Mouse (Mus musculus) brain, embryonic 14.5 days (tissue): Measurements from ENCODE around the gene Gm5148.

Source experiments
- CTCF ChIP-seq: fragments of 200-500 bp; IDR thresholded peaks from 2 replicates; pipeline ENCODE4 v1.5.1; 2012; ENCODE audit warnings: inconsistent platforms, mild to moderate bottlenecking, moderate library complexity, borderline replicate concordance; ENCODE audit not compliant: insufficient read depth, insufficient read length; ENCODE audit errors: extremely low read depth
- POLR2A ChIP-seq: fragments of 200-500 bp; IDR thresholded peaks from 2 replicates; pipeline ENCODE4 v1.6.1; 2012; ENCODE audit warnings: mild to moderate bottlenecking, inconsistent platforms, borderline replicate concordance; ENCODE audit not compliant: poor library complexity, insufficient read depth, insufficient read length, severe bottlenecking; ENCODE audit errors: extremely low read depth

- TF ChIP-seq CTCF (no peak), POLR2A (no peak)
Measured at GRCm38 (mm10) chr3:37692945-37693344, 31.3 kb downstream of the Gm5148 start.
